Mouse (Mus musculus) limb, embryonic 14.5 days (tissue): ENCODE data around the gene Prlh. TPM values are rescaled to one million over a fixed set of nuclear protein-coding genes. Genes with fewer than 3 reads are reported as not detected.

Experiments used
- ATAC-seq: fragments of 200-750 bp; cut with Nextera tagmentation; 2 replicates; pipeline ENCODE4 v1.8.0; 2017; ENCODE audit warnings: low read depth, moderate number of reproducible peaks, moderate TSS enrichment; ENCODE audit not compliant: low FRiP score
- DNase-seq: peaks from one replicate; pipeline ENCODE4 v3.0.0-alpha.2; 2015; ENCODE audit warnings: low spot score
- H3K27ac ChIP-seq: fragments of 300-500 bp; sonication (generic); replicated peaks from 2 replicates; pipeline ENCODE4 v1.5.1; 2014; ENCODE audit warnings: low read depth, mild to moderate bottlenecking, low read length, moderate library complexity, mixed read lengths
- H3K27me3 ChIP-seq: fragments of 300-500 bp; sonication (generic); 2 replicates; pipeline ENCODE4 v1.6.1; 2014; ENCODE audit warnings: low read length, mixed read lengths; ENCODE audit not compliant: control insufficient read depth, insufficient read depth
- H3K36me3 ChIP-seq: fragments of 300-500 bp; sonication (generic); 2 replicates; pipeline ENCODE4 v1.6.1; 2014; ENCODE audit warnings: mild to moderate bottlenecking, low read length, moderate library complexity, mixed read lengths; ENCODE audit not compliant: control insufficient read depth, insufficient read depth
- H3K4me1 ChIP-seq: fragments of 300-500 bp; sonication (generic); 2 replicates; pipeline ENCODE4 v1.6.1; 2014; ENCODE audit warnings: antibody characterized with exemption, low read length, mixed read lengths; ENCODE audit not compliant: control insufficient read depth, insufficient read depth
- H3K4me2 ChIP-seq: fragments of 300-500 bp; sonication (generic); replicated peaks from 2 replicates; pipeline ENCODE4 v1.6.1; 2014; ENCODE audit warnings: low read depth, mild to moderate bottlenecking, low read length, moderate library complexity; ENCODE audit not compliant: severe bottlenecking
- H3K4me3 ChIP-seq: fragments of 300-500 bp; sonication (generic); replicated peaks from 2 replicates; pipeline ENCODE4 v1.5.1; 2014; ENCODE audit warnings: low read length
- H3K9ac ChIP-seq: fragments of 300-500 bp; sonication (generic); 2 replicates; pipeline ENCODE4 v1.6.1; 2014; ENCODE audit warnings: mild to moderate bottlenecking, low read depth, low read length, moderate library complexity; ENCODE audit not compliant: severe bottlenecking
- H3K9me3 ChIP-seq: fragments of 300-500 bp; sonication (generic); 2 replicates; pipeline ENCODE4 v1.6.1; 2016; ENCODE audit warnings: low read length; ENCODE audit not compliant: control insufficient read depth
- POLR2A ChIP-seq: fragments of 200-500 bp; IDR thresholded peaks from 2 replicates; pipeline ENCODE4 v1.8.0; 2012; ENCODE audit warnings: inconsistent platforms, mild to moderate bottlenecking, moderate library complexity, borderline replicate concordance; ENCODE audit not compliant: insufficient read depth, insufficient read length; ENCODE audit errors: extremely low read depth
- WGBS: fragments of 180-500 bp; shearing (Covaris S2); extraction: QIAGEN DNeasy Blood & Tissue Kit; methylation state at CpG from one replicate; pipeline ENCODE4 v1.1.7; 2014; 5-methylcytosine and 5-hydroxymethylcytosine counted together
- polyA plus RNA-seq, 2 experiments: library from polyadenylated mRNA; depleted of rRNA in 1 of 2; stranded (reverse) in 1 of 2; unstranded in 1 of 2; fragments of >200 nt; fragmentation: Nextera tagmentation in 1 of 2; extraction: Ambion mirVana in 1 of 2; gene quantifications; 2 replicates each; pipeline versions ENCODE4 v1.2.1 to v1.2.3; 2012 to 2014

The Prlh gene
- polyA plus RNA-seq, 2 experiments = not detected

DNA sequence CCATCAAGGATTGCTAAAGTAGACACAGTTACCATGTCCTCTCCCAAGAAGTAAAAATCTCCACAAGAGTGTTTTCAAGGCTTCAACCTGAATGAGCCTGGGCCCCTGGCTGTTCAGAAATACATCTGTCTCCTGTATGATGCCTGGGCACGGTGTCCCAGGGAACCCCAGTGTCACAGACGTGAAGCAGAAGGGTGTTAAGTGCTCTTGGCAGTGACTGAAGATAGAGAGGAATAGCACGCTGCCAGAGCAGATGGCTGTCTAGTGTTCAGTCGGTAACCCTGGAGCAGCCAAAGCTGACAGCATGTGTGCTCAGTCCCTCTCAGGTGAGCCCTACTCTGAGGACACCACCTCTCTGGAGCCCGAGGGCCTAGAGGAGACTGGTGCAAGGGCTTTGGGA lies 19.9 kb upstream of the Prlh start:
- Histone ChIP-seq H3K9ac (no peak overlapping the region), H3K9me3 (no peaks in the 10 kb centered on the region), H3K4me1 (peaks cover 4% of the 10 kb centered on the region), H3K4me3 (no peak overlapping the region), H3K27me3 (0 out of 2 replicates have a peak, but pooled peaks cover 4% of the 10 kb centered on the region), H3K36me3 (no peaks in the 10 kb centered on the region), H3K4me2 (no peak overlapping the region), H3K27ac (no peak overlapping the region)
- 81% methylated on average over 5 of the region's 5 CpGs for WGBS
- ATAC-seq (no peak), DNase-seq (no peak)
- TF ChIP-seq POLR2A = no peak

DNA sequence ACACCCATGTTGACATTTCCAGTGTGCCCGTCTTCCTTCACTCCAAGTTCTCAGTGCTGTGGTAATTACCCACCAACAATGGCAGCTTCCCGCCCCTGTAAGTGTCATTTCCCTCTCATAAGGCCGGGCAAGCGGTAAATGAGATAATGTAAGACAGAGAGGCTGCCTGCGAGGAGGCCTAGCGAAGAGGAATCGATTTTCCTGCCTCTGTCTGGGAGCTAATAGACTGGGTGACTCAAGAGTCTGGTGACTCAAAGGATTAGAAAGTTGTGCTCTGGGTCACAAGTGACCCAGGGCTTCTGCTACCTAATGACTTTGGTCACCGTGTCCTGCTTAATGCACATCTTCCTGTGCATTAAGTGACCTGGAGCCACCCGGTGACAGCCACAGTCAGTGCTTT lies 15.9 kb upstream of the Prlh start:
- no peak overlapping the region for H3K27ac ChIP-seq
- WGBS = 64% methylated on average over 9 of the region's 9 CpGs
- no peak for ATAC-seq
- no peaks in the 10 kb centered on the region for H3K27me3 ChIP-seq
- H3K9ac ChIP-seq = no peak overlapping the region
- H3K4me3 ChIP-seq = no peak overlapping the region
- no peak overlapping the region for H3K4me2 ChIP-seq
- DNase-seq = no peak
- no peaks in the 10 kb centered on the region for H3K36me3 ChIP-seq
- no peaks in the 10 kb centered on the region for H3K9me3 ChIP-seq
- no peak for TF ChIP-seq POLR2A
- no peaks in the 10 kb centered on the region for H3K4me1 ChIP-seq

DNA sequence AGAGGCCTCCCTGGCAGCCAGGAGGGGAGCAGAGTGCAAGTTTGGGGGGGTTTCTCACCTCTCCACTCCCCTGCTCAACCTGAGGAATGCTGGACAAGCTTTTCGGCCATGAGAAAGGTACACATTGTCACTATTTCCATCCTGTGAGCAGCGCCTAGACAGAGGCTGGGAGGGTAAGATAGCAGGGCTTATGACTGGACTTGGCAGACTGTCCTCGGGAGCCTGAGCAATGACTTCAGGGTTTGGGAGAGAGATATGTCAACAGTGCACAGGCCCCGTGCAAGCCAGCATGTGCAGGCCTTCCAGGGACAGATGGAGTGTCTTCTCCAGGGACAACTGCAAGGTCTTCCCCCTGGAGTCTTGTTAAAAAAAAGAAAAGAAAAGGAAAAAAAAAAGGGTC lies 12.9 kb upstream of the Prlh start:
- Histone ChIP-seq H3K4me3 (no peak overlapping the region), H3K9me3 (no peaks in the 10 kb centered on the region), H3K4me1 (no peaks in the 10 kb centered on the region), H3K9ac (no peak overlapping the region), H3K4me2 (no peak overlapping the region), H3K27ac (no peak overlapping the region), H3K36me3 (no peaks in the 10 kb centered on the region), H3K27me3 (no peaks in the 10 kb centered on the region)
- TF ChIP-seq POLR2A = no peak
- WGBS = 86% methylated on average over 4 of the region's 4 CpGs
- ATAC-seq (no peak), DNase-seq (no peak)

DNA sequence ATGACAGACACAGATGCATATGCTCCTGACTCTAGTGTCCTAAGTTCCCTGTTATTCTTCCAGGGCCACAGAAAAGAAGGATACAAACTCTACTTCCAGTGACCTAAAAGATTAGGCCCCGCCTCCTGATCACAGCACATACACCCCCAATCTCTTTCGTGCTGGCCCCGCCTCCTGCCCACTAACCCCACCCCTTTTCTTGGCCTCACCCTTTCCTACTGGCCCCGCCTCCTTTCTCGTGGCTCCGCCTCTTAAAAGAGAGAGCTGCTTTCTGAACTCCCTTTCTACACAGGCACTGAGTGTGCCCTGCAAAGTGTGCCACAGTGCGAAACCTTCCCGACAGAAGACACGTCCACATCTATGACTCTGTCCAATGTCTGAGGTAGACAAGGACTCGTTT lies 7.7 kb upstream of the Prlh start:
- ATAC-seq (no peak), DNase-seq (no peak)
- Histone ChIP-seq H3K4me3 (no peak overlapping the region), H3K36me3 (no peaks in the 10 kb centered on the region), H3K27me3 (no peaks in the 10 kb centered on the region), H3K27ac (no peak overlapping the region), H3K9me3 (no peaks in the 10 kb centered on the region), H3K4me1 (no peaks in the 10 kb centered on the region), H3K4me2 (no peak overlapping the region), H3K9ac (no peak overlapping the region)
- WGBS = 67% methylated on average over 10 of the region's 10 CpGs
- TF ChIP-seq POLR2A = no peak

DNA sequence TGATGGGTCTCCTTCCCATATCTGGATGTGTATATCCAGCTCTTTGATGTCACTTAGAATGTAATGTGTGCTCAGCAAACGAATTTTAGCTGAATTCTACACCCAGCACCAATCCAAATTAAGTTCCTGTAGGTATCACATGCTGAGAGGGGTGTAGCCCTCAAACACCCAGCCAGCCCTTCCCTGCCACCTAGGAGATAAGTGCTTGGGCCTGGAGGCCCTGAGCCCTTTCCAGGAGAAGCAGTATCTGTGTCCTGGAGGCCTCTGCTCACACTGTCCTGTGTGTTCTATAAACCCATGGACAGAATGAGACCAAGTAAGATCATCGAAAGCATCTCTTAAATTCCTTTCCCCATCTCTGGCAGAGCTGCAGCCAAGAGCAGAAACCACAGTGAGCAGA lies 5.7 kb upstream of the Prlh start:
- Histone ChIP-seq H3K4me2 (no peak overlapping the region), H3K4me1 (no peaks in the 10 kb centered on the region), H3K27ac (no peak overlapping the region), H3K36me3 (no peaks in the 10 kb centered on the region), H3K9ac (no peak overlapping the region), H3K27me3 (no peaks in the 10 kb centered on the region), H3K4me3 (no peak overlapping the region), H3K9me3 (no peaks in the 10 kb centered on the region)
- DNase-seq = no peak
- no peak for TF ChIP-seq POLR2A
- WGBS = 67% methylated on average over 2 of the region's 2 CpGs
- no peak for ATAC-seq

DNA sequence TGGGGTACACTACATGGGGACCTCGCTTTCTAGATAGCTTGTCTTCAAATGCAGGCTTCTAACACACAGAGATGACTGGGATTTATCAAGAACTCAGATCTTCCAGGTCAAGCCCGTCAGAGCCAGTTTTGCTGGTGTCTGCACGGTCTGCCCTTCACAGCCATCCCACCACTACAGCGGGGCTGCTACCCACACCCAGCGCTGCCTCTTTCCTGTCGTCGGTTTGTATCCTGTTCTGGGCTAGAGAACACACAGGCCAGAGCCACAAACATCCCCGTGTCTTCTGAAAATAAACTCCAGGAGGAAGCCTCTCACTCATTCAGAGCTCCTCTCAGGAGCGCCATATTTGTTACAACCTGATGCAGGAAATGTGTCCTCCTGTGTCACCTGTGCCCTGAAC lies 3.6 kb upstream of the Prlh start:
- no peaks in the 10 kb centered on the region for H3K36me3 ChIP-seq
- no peak for TF ChIP-seq POLR2A
- 70% methylated on average over 9 of the region's 9 CpGs for WGBS
- ATAC-seq = no peak
- H3K4me1 ChIP-seq = no peaks in the 10 kb centered on the region
- no peaks in the 10 kb centered on the region for H3K27me3 ChIP-seq
- no peaks in the 10 kb centered on the region for H3K9me3 ChIP-seq
- H3K27ac ChIP-seq = no peak overlapping the region
- no peak overlapping the region for H3K4me3 ChIP-seq
- no peak overlapping the region for H3K4me2 ChIP-seq
- DNase-seq = no peak
- no peak overlapping the region for H3K9ac ChIP-seq
